Mouse (Mus musculus): ENCODE measurements around the gene Insl6. TPM values are rescaled to one million over a fixed set of nuclear protein-coding genes. Genes with fewer than 3 reads are reported as not detected.

Insl6 gene
- polyA plus RNA-seq, 1 experiment from 2014 or later = 7.9 TPM

- 2% methylated on average over 33 of the region's 33 CpGs for whole genome bisulfite sequencing
- Histone ChIP-seq H3K27ac (ENCODE audit: low read depth) (no peak overlapping the region), H3K36me3 (ENCODE audit: control insufficient read depth, insufficient read depth, low read length) (peaks cover 23% of the 10 kb centered on the region), H3K4me3 (ENCODE audit: low read depth, low read length) (peak overlapping the region; percentile 70), H3K4me1 (replicated peaks; ENCODE audit: control insufficient read depth, insufficient read depth, low read length) (peaks cover 20% of the 10 kb centered on the region), H3K9ac (ENCODE audit: low read length) (peak overlapping the region; percentile 60), H3K27me3 (replicated peaks; ENCODE audit: control insufficient read depth, insufficient read depth, low read length) (no peaks in the 10 kb centered on the region), H3K9me3 (ENCODE audit: control insufficient read depth, low read length) (no peaks in the 10 kb centered on the region), H3K4me2 (ENCODE audit: low read length) (peak overlapping the region; percentile 84)
- ATAC-seq (replicated peaks; ENCODE audit: low FRiP score, low TSS enrichment, low read depth) (peak; percentile 99), DNase-seq (ENCODE audit: low spot score) (peak; percentile 86)
These were observed 36.4 kb upstream of the Insl6 start for GRCm38 (mm10) chr19:29361468-29362130.

GRCm38 (mm10) chr19:29360251-29360650 is 35.1 kb upstream of the Insl6 start:
- Histone ChIP-seq H3K9me3 (ENCODE audit: control insufficient read depth, low read length) (no peaks in the 10 kb centered on the region), H3K27me3 (replicated peaks; ENCODE audit: control insufficient read depth, insufficient read depth, low read length) (no peaks in the 10 kb centered on the region), H3K4me3 (ENCODE audit: low read depth, low read length) (no peak overlapping the region), H3K4me1 (replicated peaks; ENCODE audit: control insufficient read depth, insufficient read depth, low read length) (peaks cover 20% of the 10 kb centered on the region), H3K9ac (ENCODE audit: low read length) (no peak overlapping the region), H3K27ac (ENCODE audit: low read depth) (no peak overlapping the region), H3K36me3 (ENCODE audit: control insufficient read depth, insufficient read depth, low read length) (peaks cover 28% of the 10 kb centered on the region), H3K4me2 (ENCODE audit: low read length) (peak overlapping the region; percentile 84)
- ATAC-seq (replicated peaks; ENCODE audit: low FRiP score, low TSS enrichment, low read depth) (no peak), DNase-seq (ENCODE audit: low spot score) (no peak)
- WGBS = 62% methylated on average over 5 of the region's 5 CpGs

- no peak for ATAC-seq (replicated peaks; ENCODE audit: low FRiP score, low TSS enrichment, low read depth)
- H3K27ac ChIP-seq (ENCODE audit: low read depth) = no peak overlapping the region
- no peak overlapping the region for H3K9ac ChIP-seq (ENCODE audit: low read length)
- WGBS = 86% methylated on average over 11 of the region's 11 CpGs
- H3K4me3 ChIP-seq (ENCODE audit: low read depth, low read length) = no peak overlapping the region
- H3K9me3 ChIP-seq (ENCODE audit: control insufficient read depth, low read length) = no peaks in the 10 kb centered on the region
- peaks cover 33% of the 10 kb centered on the region for H3K36me3 ChIP-seq (ENCODE audit: control insufficient read depth, insufficient read depth, low read length)
- no peak overlapping the region for H3K4me2 ChIP-seq (ENCODE audit: low read length)
- no peak for DNase-seq (ENCODE audit: low spot score)
- H3K27me3 ChIP-seq (replicated peaks; ENCODE audit: control insufficient read depth, insufficient read depth, low read length) = no peaks in the 10 kb centered on the region
- peaks cover 13% of the 10 kb centered on the region for H3K4me1 ChIP-seq (replicated peaks; ENCODE audit: control insufficient read depth, insufficient read depth, low read length)
These were observed 31.1 kb upstream of the Insl6 start for GRCm38 (mm10) chr19:29356281-29356680.

GRCm38 (mm10) chr19:29354895-29355877 is 30.0 kb upstream of the Insl6 start:
- Histone ChIP-seq H3K4me1 (replicated peaks; ENCODE audit: control insufficient read depth, insufficient read depth, low read length) (peaks cover 5% of the 10 kb centered on the region; the same call in 1 of the 2 replicates), H3K36me3 (ENCODE audit: control insufficient read depth, insufficient read depth, low read length) (peaks cover 33% of the 10 kb centered on the region), H3K27ac (ENCODE audit: low read depth) (no peak overlapping the region), H3K9me3 (ENCODE audit: control insufficient read depth, low read length) (no peaks in the 10 kb centered on the region), H3K4me2 (ENCODE audit: low read length) (peak overlapping the region; percentile 51), H3K4me3 (ENCODE audit: low read depth, low read length) (peak overlapping the region; percentile 28), H3K9ac (ENCODE audit: low read length) (no peak overlapping the region), H3K27me3 (replicated peaks; ENCODE audit: control insufficient read depth, insufficient read depth, low read length) (no peaks in the 10 kb centered on the region)
- DNase-seq (ENCODE audit: low spot score) (peak; percentile 94), ATAC-seq (replicated peaks; ENCODE audit: low FRiP score, low TSS enrichment, low read depth) (peak; percentile 75)
- 4% methylated on average over 20 of the region's 20 CpGs for WGBS

GRCm38 (mm10) chr19:29350991-29351390 is 25.8 kb upstream of the Insl6 start:
- no peak for DNase-seq (ENCODE audit: low spot score)
- ATAC-seq (replicated peaks; ENCODE audit: low FRiP score, low TSS enrichment, low read depth) = no peak
- Histone ChIP-seq H3K4me1 (replicated peaks; ENCODE audit: control insufficient read depth, insufficient read depth, low read length) (no peaks in the 10 kb centered on the region), H3K4me2 (ENCODE audit: low read length) (no peak overlapping the region), H3K27me3 (replicated peaks; ENCODE audit: control insufficient read depth, insufficient read depth, low read length) (no peaks in the 10 kb centered on the region), H3K27ac (ENCODE audit: low read depth) (no peak overlapping the region), H3K9me3 (ENCODE audit: control insufficient read depth, low read length) (no peaks in the 10 kb centered on the region), H3K4me3 (ENCODE audit: low read depth, low read length) (no peak overlapping the region), H3K9ac (ENCODE audit: low read length) (no peak overlapping the region), H3K36me3 (ENCODE audit: control insufficient read depth, insufficient read depth, low read length) (peaks cover 14% of the 10 kb centered on the region)
- WGBS = 57% methylated on average over 5 of the region's 5 CpGs

- DNase-seq (ENCODE audit: low spot score) = no peak
- Histone ChIP-seq H3K4me3 (ENCODE audit: low read depth, low read length) (no peak overlapping the region), H3K9ac (ENCODE audit: low read length) (no peak overlapping the region), H3K4me1 (replicated peaks; ENCODE audit: control insufficient read depth, insufficient read depth, low read length) (no peaks in the 10 kb centered on the region), H3K27ac (ENCODE audit: low read depth) (no peak overlapping the region), H3K36me3 (ENCODE audit: control insufficient read depth, insufficient read depth, low read length) (peaks cover 9% of the 10 kb centered on the region; the same call in 1 of the 2 replicates), H3K9me3 (ENCODE audit: control insufficient read depth, low read length) (no peaks in the 10 kb centered on the region), H3K27me3 (replicated peaks; ENCODE audit: control insufficient read depth, insufficient read depth, low read length) (no peaks in the 10 kb centered on the region), H3K4me2 (ENCODE audit: low read length) (no peak overlapping the region)
- 85% methylated on average over 6 of the region's 6 CpGs for WGBS
- no peak for ATAC-seq (replicated peaks; ENCODE audit: low FRiP score, low TSS enrichment, low read depth)
These were observed 20.5 kb upstream of the Insl6 start for GRCm38 (mm10) chr19:29345636-29346035.

- DNase-seq (ENCODE audit: low spot score) = no peak
- H3K27ac ChIP-seq (ENCODE audit: low read depth) = no peak overlapping the region
- H3K9me3 ChIP-seq (ENCODE audit: control insufficient read depth, low read length) = no peaks in the 10 kb centered on the region
- no peaks in the 10 kb centered on the region for H3K27me3 ChIP-seq (replicated peaks; ENCODE audit: control insufficient read depth, insufficient read depth, low read length)
- H3K4me3 ChIP-seq (ENCODE audit: low read depth, low read length) = no peak overlapping the region
- no peak for ATAC-seq (replicated peaks; ENCODE audit: low FRiP score, low TSS enrichment, low read depth)
- H3K9ac ChIP-seq (ENCODE audit: low read length) = no peak overlapping the region
- peaks cover 6% of the 10 kb centered on the region; the same call in 1 of the 2 replicates for H3K36me3 ChIP-seq (ENCODE audit: control insufficient read depth, insufficient read depth, low read length)
- no peak overlapping the region for H3K4me2 ChIP-seq (ENCODE audit: low read length)
- H3K4me1 ChIP-seq (replicated peaks; ENCODE audit: control insufficient read depth, insufficient read depth, low read length) = no peaks in the 10 kb centered on the region
These were observed 19.7 kb upstream of the Insl6 start for GRCm38 (mm10) chr19:29344868-29345267.

- Histone ChIP-seq H3K4me2 (ENCODE audit: low read length) (no peak overlapping the region), H3K27me3 (replicated peaks; ENCODE audit: control insufficient read depth, insufficient read depth, low read length) (no peaks in the 10 kb centered on the region), H3K4me1 (replicated peaks; ENCODE audit: control insufficient read depth, insufficient read depth, low read length) (no peaks in the 10 kb centered on the region), H3K4me3 (ENCODE audit: low read depth, low read length) (no peak overlapping the region), H3K9me3 (ENCODE audit: control insufficient read depth, low read length) (no peaks in the 10 kb centered on the region), H3K36me3 (ENCODE audit: control insufficient read depth, insufficient read depth, low read length) (no peaks in the 10 kb centered on the region), H3K27ac (ENCODE audit: low read depth) (no peak overlapping the region), H3K9ac (ENCODE audit: low read length) (no peak overlapping the region)
- WGBS = 74% methylated on average over 6 of the region's 6 CpGs
- DNase-seq (ENCODE audit: low spot score) = no peak
- no peak for ATAC-seq (replicated peaks; ENCODE audit: low FRiP score, low TSS enrichment, low read depth)
These were observed 17.1 kb upstream of the Insl6 start for GRCm38 (mm10) chr19:29342281-29342680.
